Mouse (Mus musculus) subcutaneous adipose tissue, adult 2 months (tissue): ENCODE measurements around the gene Ces2e. TPM values are rescaled to one million over a fixed set of nuclear protein-coding genes. Genes with fewer than 3 reads are reported as not detected.

Source experiments
- polyA plus RNA-seq: library from polyadenylated mRNA; depleted of rRNA; stranded (reverse); fragments of >200 nt; gene quantifications from 2 replicates; pipeline ENCODE4 v1.2.3, GENCODE M21; 2012; ENCODE audit warnings: low replicate concordance; rRNA removed

The Ces2e gene
- polyA plus RNA-seq: 0.76 and 2.5 TPM in 2 replicates

GRCm38 (mm10) chr8:104925972-104926596, at the start of gene Ces2e:
TSS of gene Ces2e (plus strand) at chr8:104926260.

DNA sequence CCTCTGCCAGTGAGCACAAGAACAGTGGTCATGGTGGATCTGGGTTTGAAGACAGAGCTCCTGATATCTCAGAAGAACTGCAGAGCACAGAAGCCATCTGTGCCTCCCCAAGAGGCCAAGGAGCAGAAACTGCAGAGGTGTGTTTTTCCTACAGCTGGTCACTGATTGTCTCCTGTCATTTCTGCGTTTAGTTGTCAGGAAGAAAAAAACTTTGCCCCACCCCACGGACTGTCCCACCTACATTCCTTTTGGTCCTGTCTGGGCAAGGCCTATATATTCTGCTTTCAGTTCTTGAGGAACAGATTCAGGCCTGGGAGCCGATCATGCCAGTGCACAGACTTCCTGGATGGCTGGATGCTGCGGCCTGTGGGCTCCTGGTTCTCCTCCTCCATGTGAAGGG, 21.0 kb downstream of the Ces2e start, which contains the start of gene Ces2f:
TSS of gene Ces2f (plus strand) at position 301 of the 400 bp plus-strand sequence.

GRCm38 (mm10) chr8:104961537-104961961, 35.5 kb downstream of the Ces2e start, which contains the start of gene Ces2g:
TSS of gene Ces2g (plus strand) at chr8:104961718.

Other genes starting within 250 kb of the Ces2e start
- 0.19 TPM in 1 of 2 replicates, not detected in the other for gene Ces2a, start 192.3 kb upstream of the Ces2e start, polyA plus RNA-seq
- 0.30 and 1.1 TPM in 2 replicates for gene Ces2b, start 94.7 kb upstream of the Ces2e start, polyA plus RNA-seq
- gene Ces2c, start 79.2 kb upstream of the Ces2e start, polyA plus RNA-seq: 0.16 and 0.31 TPM in 2 replicates
- 0.03 TPM in 1 of 2 replicates, not detected in the other for gene Ces2f, start 21.1 kb downstream of the Ces2e start, polyA plus RNA-seq
- gene Ces2g, start 35.5 kb downstream of the Ces2e start, polyA plus RNA-seq: 11.3 and 12.2 TPM in 2 replicates
- gene Ces2h, start 74.6 kb downstream of the Ces2e start, polyA plus RNA-seq: not detected in 2 replicates
- gene Ces3a, start 122.3 kb downstream of the Ces2e start, polyA plus RNA-seq: 0.19 TPM in 1 of 2 replicates, not detected in the other
- gene Ces3b, start 157.5 kb downstream of the Ces2e start, polyA plus RNA-seq: 0.12 TPM in 1 of 2 replicates, not detected in the other
- gene Ces4a, start 205.5 kb downstream of the Ces2e start, polyA plus RNA-seq: 0.16 and 0.36 TPM in 2 replicates
- gene Cbfb, start 244.4 kb downstream of the Ces2e start, polyA plus RNA-seq: 7.8 and 11.2 TPM in 2 replicates